Comparison of ENCODE assay signal across 17 mouse cellular contexts in genomic region chr6:48658721-48659120, GRCm38 (mm10).
"Had no signal": no experiment of that assay in that cellular context is flagged by ENCODE, and none has a peak within 500 bp of the region (broad histone marks: within the 10 kb centered on the region; RNA-seq: fewer than 3 reads in every experiment).

No protein-coding gene starts in this region.

- H3K4me2 ChIP-seq: neural tube, embryonic 12.5 days; neural tube, embryonic 13.5 days; neural tube, embryonic 15.5 days; stomach, embryonic 15.5 days had no signal

- H3K36me3 ChIP-seq: neural tube, embryonic 12.5 days; neural tube, embryonic 13.5 days; neural tube, embryonic 15.5 days; stomach, embryonic 15.5 days had no signal

- DNase-seq: retina, postnatal 1 day; right cerebral cortex, adult 18-20 months; right cerebral cortex, postnatal 14 days; right cerebral cortex, postnatal 25 days; right cerebral cortex, postnatal 4 days; spleen, adult 18-20 months; thymus, adult 18-20 months; thymus, adult 2 months; thymus, postnatal 14 days; thymus, postnatal 25 days; thymus, postnatal 36 days; thymus, postnatal 4 days had no signal

- H3K4me3 ChIP-seq: neural tube, embryonic 12.5 days; neural tube, embryonic 13.5 days; neural tube, embryonic 15.5 days; stomach, embryonic 15.5 days had no signal

- H3K27ac ChIP-seq: neural tube, embryonic 12.5 days; neural tube, embryonic 13.5 days; neural tube, embryonic 15.5 days; stomach, embryonic 15.5 days; stomach, postnatal 0 days had no signal

- H3K27me3 ChIP-seq: neural tube, embryonic 12.5 days; neural tube, embryonic 13.5 days; neural tube, embryonic 15.5 days; stomach, embryonic 15.5 days had no signal

- H3K9me3 ChIP-seq: neural tube, embryonic 12.5 days; neural tube, embryonic 13.5 days; neural tube, embryonic 15.5 days; stomach, embryonic 15.5 days had no signal

- H3K4me1 ChIP-seq: neural tube, embryonic 12.5 days; neural tube, embryonic 13.5 days; neural tube, embryonic 15.5 days; stomach, embryonic 15.5 days had no signal

- H3K9ac ChIP-seq: neural tube, embryonic 12.5 days; neural tube, embryonic 13.5 days; neural tube, embryonic 15.5 days; stomach, embryonic 15.5 days had no signal
